Mouse (Mus musculus): Measurements from ENCODE around the gene Igfn1. TPM values are rescaled to one million over a fixed set of nuclear protein-coding genes. Genes with fewer than 3 reads are reported as not detected.
A peak's percentile ranks its signal among the peaks of the same experiment; 100 is the strongest.

Gene Igfn1
- total RNA-seq, 4 experiments from 2014 or later = 0.35 to 0.61 (median 0.38) TPM

- DNase-seq (ENCODE audit: low spot score in 2 of 2) = no peak
Observed at GRCm38 (mm10) chr1:135933704-135934293, 72.3 kb downstream of the Igfn1 start.

GRCm38 (mm10) chr1:135929876-135930275, 76.3 kb downstream of the Igfn1 start:
- no peak for DNase-seq (ENCODE audit: low spot score in 2 of 2)

- no peak for DNase-seq (ENCODE audit: low spot score in 2 of 2)
Observed at GRCm38 (mm10) chr1:135925848-135926247, 80.3 kb downstream of the Igfn1 start.

- DNase-seq (ENCODE audit: low spot score in 2 of 2) = no peak
Observed at GRCm38 (mm10) chr1:135924377-135924994, 81.7 kb downstream of the Igfn1 start.

GRCm38 (mm10) chr1:135923229-135923628, 82.9 kb downstream of the Igfn1 start:
- no peak for DNase-seq (ENCODE audit: low spot score in 2 of 2)

- no peak for DNase-seq (ENCODE audit: low spot score in 2 of 2)
Observed at GRCm38 (mm10) chr1:135918644-135919407, 87.3 kb downstream of the Igfn1 start, which contains the start of gene Pkp1. Pkp1 (minus strand) TSS chr1:135919207.

GRCm38 (mm10) chr1:135917206-135917605, 88.9 kb downstream of the Igfn1 start:
- DNase-seq (ENCODE audit: low spot score in 2 of 2) = no peak

- DNase-seq (ENCODE audit: low spot score in 2 of 2) = no peak
Observed at GRCm38 (mm10) chr1:135916486-135917058, 89.6 kb downstream of the Igfn1 start.

- no peak for DNase-seq (ENCODE audit: low spot score in 2 of 2)
Observed at GRCm38 (mm10) chr1:135913657-135914056, 92.5 kb downstream of the Igfn1 start.

GRCm38 (mm10) chr1:135909381-135909780, 96.8 kb downstream of the Igfn1 start:
- no peak for DNase-seq (ENCODE audit: low spot score in 2 of 2)

- DNase-seq (ENCODE audit: low spot score in 2 of 2) = peak; percentile 12 to 22
Observed at GRCm38 (mm10) chr1:135906736-135907135, 99.4 kb downstream of the Igfn1 start.

Other genes with a start within 250 kb of the Igfn1 start
- gene Phlda3, start 240.2 kb downstream of the Igfn1 start, total RNA-seq (2022) = 10 to 100 TPM; 12.4 to 15.9 (median 15.0) TPM
- gene Tnni1, start 226.9 kb downstream of the Igfn1 start, total RNA-seq (2022) = 1 to 10 TPM; 1.5 to 4.1 (median 2.9) TPM
- gene Lad1, start 187.7 kb downstream of the Igfn1 start, total RNA-seq (2022) = 1 to 10 TPM; 1.0 to 2.0 (median 1.0) TPM
- 1 to 10 TPM; 2.7 to 6.2 (median 3.1) TPM for gene Tnnt2, start 170.0 kb downstream of the Igfn1 start, total RNA-seq (2022)
- not detected for gene Pkp1, start 87.1 kb downstream of the Igfn1 start, total RNA-seq (2022)
- gene Tmem9, start 1.8 kb upstream of the Igfn1 start, total RNA-seq (2022) = 10 to 100 TPM; 71.4 to 79.2 (median 73.5) TPM
- gene Ascl5, start 44.5 kb upstream of the Igfn1 start, total RNA-seq (2022) = not detected
- 1 to 10 TPM in 2 of 4 experiments, under 1 TPM in 2; 0.37 to 1.9 (median 0.79) TPM for gene Cacna1s, start 46.4 kb upstream of the Igfn1 start, total RNA-seq (2022)
- gene Kif21b, start 125.0 kb upstream of the Igfn1 start, total RNA-seq (2022) = 10 to 100 TPM; 42.0 to 44.3 (median 42.9) TPM
- 1 to 10 TPM in 2 of 4 experiments, under 1 TPM in 2; 0.71 to 3.1 (median 2.0) TPM for gene Mroh3, start 206.5 kb upstream of the Igfn1 start, total RNA-seq (2022)
- gene Inava, start 227.9 kb upstream of the Igfn1 start, total RNA-seq (2022) = 1 to 10 TPM; 2.3 to 3.7 (median 3.0) TPM